Mouse (Mus musculus): ENCODE measurements around the gene Eif5. TPM values are rescaled to one million over a fixed set of nuclear protein-coding genes. Genes with fewer than 3 reads are reported as not detected.
A peak's percentile ranks its signal among the peaks of the same experiment; 100 is the strongest.

The Eif5 gene
- total and polyA plus RNA-seq, 3 experiments = 201 to 330 (median 276) TPM

- TF ChIP-seq MEF2A (IDR thresholded peaks at IDR 0.05; ENCODE audit: extremely low read depth, insufficient replicate concordance, low read depth, low read length, poor library complexity, severe bottlenecking) = 0 out of 2 replicates have a peak, but pooled peaks have one; percentile 17
- TF ChIP-seq KAT2A (conservative IDR thresholded peaks at IDR 0.05; ENCODE audit: low read depth, low read length) = no peak; the same call in 1 of the 2 replicates
These were observed at the start of gene Eif5 (continued) for GRCm38 (mm10) chr12:111537796-111538291.

- Histone ChIP-seq H3K4me3 (ENCODE audit: control insufficient read depth in 1 of 2, insufficient read depth in 1 of 2, low read depth in 2 of 2, low read length in 2 of 2) (no peak overlapping the region), H3K4me1 (ENCODE audit: control insufficient read depth in 1 of 2, insufficient read depth in 2 of 2, low read length in 2 of 2) (no peaks in the 10 kb centered on the region), H3K27me3 (ENCODE audit: control insufficient read depth in 1 of 2, insufficient read depth in 2 of 2, low read length in 2 of 2) (peaks cover 7 to 14% of the 10 kb centered on the region in 2 experiments; a peak in 3 of 4 replicates), H3K36me3 (ENCODE audit: control insufficient read depth in 1 of 2, insufficient read depth in 2 of 2, low read length in 2 of 2) (no peaks in the 10 kb centered on the region), H3K9ac (ENCODE audit: control insufficient read depth, low read depth, low read length, poor library complexity, severe bottlenecking) (no peak overlapping the region), H3K9me3 (replicated peaks; ENCODE audit: insufficient read depth, low read length) (no peaks in the 10 kb centered on the region), H3K27ac (ENCODE audit: control insufficient read depth, low read depth, low read length) (no peak overlapping the region), H3K79me2 (ENCODE audit: control insufficient read depth, insufficient read depth, low read length, poor library complexity) (no peaks in the 10 kb centered on the region)
- TF ChIP-seq ZNF384 (IDR thresholded peaks at IDR 0.05; ENCODE audit: low read depth, low read length) (no peak), EP300 (IDR thresholded peaks at IDR 0.05; ENCODE audit: low read depth in 1 of 2, low read length in 2 of 2) (no peak), TAL1 (IDR thresholded peaks at IDR 0.05; ENCODE audit: low read length) (no peak), E2F4 (IDR thresholded peaks at IDR 0.05; ENCODE audit: borderline replicate concordance, low read depth, low read length) (no peak), ETS1 (IDR thresholded peaks at IDR 0.05; ENCODE audit: low read depth, low read length) (no peak), CHD2 (IDR thresholded peaks at IDR 0.05; ENCODE audit: low read length) (no peak), ZMIZ1 (IDR thresholded peaks at IDR 0.05; ENCODE audit: low read depth, low read length) (no peak), USF2 (IDR thresholded peaks at IDR 0.05; ENCODE audit: borderline replicate concordance in 1 of 2, insufficient read depth in 1 of 2, low read depth in 1 of 2, low read length in 2 of 2) (no peak), CHD1 (IDR thresholded peaks at IDR 0.05; ENCODE audit: low read depth, low read length) (no peak), CTCF (IDR thresholded peaks at IDR 0.05 in 2 of 3, conservative IDR thresholded peaks at IDR 0.05 in 1 of 3; ENCODE audit: control insufficient read depth in 1 of 3, insufficient read depth in 1 of 3, low read depth in 2 of 3, low read length in 3 of 3, poor library complexity in 1 of 3, severe bottlenecking in 1 of 3) (no peak), KAT2A (conservative IDR thresholded peaks at IDR 0.05; ENCODE audit: low read depth, low read length) (no peak), POLR2AphosphoS5 (IDR thresholded peaks at IDR 0.05; ENCODE audit: borderline replicate concordance, low read depth, low read length) (no peak), POLR2AphosphoS2 (IDR thresholded peaks at IDR 0.05; ENCODE audit: low read length) (no peak), HCFC1 (IDR thresholded peaks at IDR 0.05; ENCODE audit: low read depth, low read length) (no peak), SIN3A (IDR thresholded peaks at IDR 0.05; ENCODE audit: low read length) (no peak), BHLHE40 (IDR thresholded peaks at IDR 0.05; ENCODE audit: borderline replicate concordance, low read depth, low read length) (no peak), MXI1 (IDR thresholded peaks at IDR 0.05; ENCODE audit: low read depth, low read length) (no peak), USF1 (IDR thresholded peaks at IDR 0.05; ENCODE audit: low read depth, low read length) (no peak), ELF1 (IDR thresholded peaks at IDR 0.05; ENCODE audit: low read depth, low read length) (no peak)
- no peak for DNase-seq (ENCODE audit: low read depth, low spot score)
These were observed 48.5 kb upstream of the Eif5 start for GRCm38 (mm10) chr12:111489261-111489865.
